17 mouse cellular contexts compared by ENCODE assay signal in genomic region chr5:32759662-32760061, GRCm38 (mm10).
"Had no signal": no experiment of that assay in that cellular context is flagged by ENCODE, and none has a peak within 500 bp of the region (broad histone marks: within the 10 kb centered on the region; RNA-seq: fewer than 3 reads in every experiment).

No protein-coding gene starts in this region.

- H3K9ac ChIP-seq: limb, embryonic 12.5 days; liver, embryonic 13.5 days; liver, postnatal 0 days; midbrain, embryonic 12.5 days; neural tube, embryonic 13.5 days had no signal

- H3K27ac ChIP-seq: limb, embryonic 12.5 days; liver, embryonic 13.5 days; midbrain, embryonic 12.5 days; neural tube, embryonic 13.5 days had no signal

- H3K4me1 ChIP-seq: limb, embryonic 12.5 days; midbrain, embryonic 12.5 days; neural tube, embryonic 13.5 days had no signal

- H3K4me3 ChIP-seq: limb, embryonic 12.5 days; liver, embryonic 13.5 days; midbrain, embryonic 12.5 days; neural tube, embryonic 13.5 days had no signal

- H3K9me3 ChIP-seq: limb, embryonic 12.5 days; liver, embryonic 13.5 days; midbrain, embryonic 12.5 days; neural tube, embryonic 13.5 days had no signal

- H3K27me3 ChIP-seq: limb, embryonic 12.5 days; liver, embryonic 13.5 days; midbrain, embryonic 12.5 days; neural tube, embryonic 13.5 days had no signal

- ATAC-seq: liver, postnatal 0 days; midbrain, embryonic 16.5 days had no signal

- DNase-seq: kidney, adult 18-20 months; kidney, postnatal 10 days; kidney, postnatal 4 days; layer of hippocampus, postnatal 36 days; liver; liver, embryonic 13.5 days; liver, postnatal 0 days; lung, postnatal 36 days; retina, postnatal 1 day; right cerebral cortex, postnatal 4 days; spleen, adult 18-20 months; thymus, adult 18-20 months; thymus, postnatal 25 days had no signal
